Mouse (Mus musculus) MEL (cell line): ENCODE results near the gene Pxmp4. TPM values are rescaled to one million over a fixed set of nuclear protein-coding genes. Genes with fewer than 3 reads are reported as not detected.

Experiments
- DNase-seq: peaks from one replicate; pipeline ENCODE4 v3.0.0; 2011; ENCODE audit warnings: low read depth, low spot score
- H3K27ac ChIP-seq: 2 replicates; pipeline ENCODE4 v1.5.1; 2012; ENCODE audit warnings: low read depth, mild to moderate bottlenecking, control low read depth, low read length, moderate library complexity; ENCODE audit not compliant: control insufficient read depth
- H3K27me3 ChIP-seq, 2 experiments: fragments of 150-350 bp in 1 of 2; sonication (generic) in 1 of 2; 2 replicates each; pipeline ENCODE4 v1.6.1; 2012; ENCODE audit warnings: low read length in 2 of 2, mild to moderate bottlenecking in 2 of 2, improper control_type of control experiment in 1 of 2, moderate library complexity in 1 of 2; ENCODE audit not compliant: insufficient read depth in 2 of 2, control insufficient read depth in 1 of 2
- H3K36me3 ChIP-seq, 2 experiments: 2 replicates each; pipeline ENCODE4 v1.6.1; 2012 to 2014; ENCODE audit warnings: low read length in 2 of 2, improper control_type of control experiment in 1 of 2, inconsistent platforms in 1 of 2, mild to moderate bottlenecking in 1 of 2; ENCODE audit not compliant: insufficient read depth in 2 of 2, control insufficient read depth in 1 of 2
- H3K4me1 ChIP-seq, 2 experiments: fragments of 150-350 bp in 1 of 2; sonication (generic) in 1 of 2; 2 replicates each; pipeline ENCODE4 v1.6.1; 2012; ENCODE audit warnings: low read length in 2 of 2, improper control_type of control experiment in 1 of 2, mild to moderate bottlenecking in 1 of 2; ENCODE audit not compliant: insufficient read depth in 2 of 2, control insufficient read depth in 1 of 2
- H3K4me3 ChIP-seq, 2 experiments: fragments of 150-350 bp in 1 of 2; sonication (generic) in 1 of 2; 2 replicates each; pipeline ENCODE4 v1.5.1; 2012; ENCODE audit warnings: low read depth in 2 of 2, low read length in 2 of 2, mild to moderate bottlenecking in 2 of 2, moderate library complexity in 2 of 2, control low read depth in 1 of 2, improper control_type of control experiment in 1 of 2; ENCODE audit not compliant: control insufficient read depth in 1 of 2, insufficient read depth in 1 of 2
- H3K79me2 ChIP-seq: 2 replicates; pipeline ENCODE4 v1.6.1; 2012; ENCODE audit warnings: mild to moderate bottlenecking, low read length, moderate library complexity; ENCODE audit not compliant: control insufficient read depth, poor library complexity, insufficient read depth
- H3K9ac ChIP-seq: 2 replicates; pipeline ENCODE4 v1.6.1; 2012; ENCODE audit warnings: low read depth, mild to moderate bottlenecking, control low read depth, low read length, moderate library complexity; ENCODE audit not compliant: control insufficient read depth, poor library complexity, severe bottlenecking
- H3K9me3 ChIP-seq: fragments of 150-350 bp; sonication (generic); replicated peaks from 2 replicates; pipeline ENCODE4 v1.6.1; 2012; ENCODE audit warnings: mild to moderate bottlenecking, low read length, improper control_type of control experiment, moderate library complexity; ENCODE audit not compliant: insufficient read depth
- BHLHE40 ChIP-seq: IDR thresholded peaks from 2 replicates; pipeline ENCODE4 v1.6.1; 2012; ENCODE audit warnings: low read depth, mild to moderate bottlenecking, inconsistent platforms, low read length, improper control_type of control experiment, borderline replicate concordance
- CHD1 ChIP-seq: IDR thresholded peaks from 2 replicates; pipeline ENCODE4 v1.6.1; 2012; ENCODE audit warnings: low read depth, mild to moderate bottlenecking, inconsistent platforms, low read length, improper control_type of control experiment
- CHD2 ChIP-seq: IDR thresholded peaks from 2 replicates; pipeline ENCODE4 v1.6.1; 2011; ENCODE audit warnings: low read length, improper control_type of control experiment
- CTCF ChIP-seq, 3 experiments: IDR thresholded peaks in 2 of 3; conservative IDR thresholded peaks in 1 of 3; 2 replicates each; pipeline ENCODE4 v1.5.1; 2011 to 2012; ENCODE audit warnings: low read length in 3 of 3, low read depth in 2 of 3, mild to moderate bottlenecking in 2 of 3, improper control_type of control experiment in 1 of 3, inconsistent platforms in 1 of 3, mixed read lengths in 1 of 3, moderate library complexity in 1 of 3; ENCODE audit not compliant: control insufficient read depth in 1 of 3, insufficient read depth in 1 of 3, poor library complexity in 1 of 3, severe bottlenecking in 1 of 3
- ELF1 ChIP-seq: IDR thresholded peaks from 2 replicates; pipeline ENCODE4 v1.6.1; 2014; ENCODE audit warnings: low read depth, mild to moderate bottlenecking, inconsistent platforms, low read length, improper control_type of control experiment, moderate library complexity
- GABPA ChIP-seq: IDR thresholded peaks from 2 replicates; pipeline ENCODE4 v1.6.1; 2012; ENCODE audit warnings: low read depth, mild to moderate bottlenecking, inconsistent platforms, low read length, improper control_type of control experiment, moderate library complexity
- HCFC1 ChIP-seq: IDR thresholded peaks from 2 replicates; pipeline ENCODE4 v1.6.1; 2012; ENCODE audit warnings: low read depth, mild to moderate bottlenecking, inconsistent platforms, low read length, improper control_type of control experiment, moderate library complexity
- JUND ChIP-seq: IDR thresholded peaks from 2 replicates; pipeline ENCODE4 v1.6.1; 2011; ENCODE audit warnings: low read depth, mild to moderate bottlenecking, improper control_type of control experiment, low read length
- KAT2A ChIP-seq: conservative IDR thresholded peaks from 2 replicates; pipeline ENCODE4 v1.6.1; 2012; ENCODE audit warnings: low read depth, low read length, improper control_type of control experiment, inconsistent platforms
- MAFK ChIP-seq: IDR thresholded peaks from 2 replicates; pipeline ENCODE4 v1.6.1; 2011; ENCODE audit warnings: low read depth, mild to moderate bottlenecking, low read length, improper control_type of control experiment, borderline replicate concordance
- MAX ChIP-seq: IDR thresholded peaks from 2 replicates; pipeline ENCODE4 v1.6.1; 2011; ENCODE audit warnings: low read length, improper control_type of control experiment
- MXI1 ChIP-seq: IDR thresholded peaks from 2 replicates; pipeline ENCODE4 v1.6.1; 2011; ENCODE audit warnings: mild to moderate bottlenecking, low read depth, low read length, improper control_type of control experiment
- MYB ChIP-seq: IDR thresholded peaks from 2 replicates; pipeline ENCODE4 v1.6.1; 2011; ENCODE audit warnings: mild to moderate bottlenecking, low read depth, low read length, improper control_type of control experiment
- MYC ChIP-seq: IDR thresholded peaks from 2 replicates; pipeline ENCODE4 v1.6.1; 2011; ENCODE audit warnings: low read depth, mild to moderate bottlenecking, low read length, improper control_type of control experiment, moderate library complexity
- NELFE ChIP-seq: IDR thresholded peaks from 2 replicates; pipeline ENCODE4 v1.6.1; 2011; ENCODE audit warnings: low read depth, low read length, improper control_type of control experiment
- NRF1 ChIP-seq: IDR thresholded peaks from 2 replicates; pipeline ENCODE4 v1.6.1; 2014; ENCODE audit warnings: low read depth, mild to moderate bottlenecking, inconsistent platforms, low read length, improper control_type of control experiment, moderate library complexity; ENCODE audit not compliant: poor library complexity, insufficient read depth, severe bottlenecking
- POLR2A ChIP-seq, 2 experiments: IDR thresholded peaks; 2 replicates each; pipeline ENCODE4 v1.6.1; 2011 to 2012; ENCODE audit warnings: low read length in 2 of 2, mild to moderate bottlenecking in 2 of 2, control low read depth in 1 of 2, improper control_type of control experiment in 1 of 2, low read depth in 1 of 2, moderate library complexity in 1 of 2; ENCODE audit not compliant: control insufficient read depth in 1 of 2, insufficient read depth in 1 of 2, poor library complexity in 1 of 2
- POLR2AphosphoS2 ChIP-seq: IDR thresholded peaks from 2 replicates; pipeline ENCODE4 v1.6.1; 2011; ENCODE audit warnings: low read length, improper control_type of control experiment
- POLR2AphosphoS5 ChIP-seq: IDR thresholded peaks from 2 replicates; pipeline ENCODE4 v1.6.1; 2012; ENCODE audit warnings: low read depth, borderline replicate concordance, mild to moderate bottlenecking, inconsistent platforms, low read length, moderate library complexity, mixed read lengths
- RAD21 ChIP-seq: IDR thresholded peaks from 2 replicates; pipeline ENCODE4 v1.6.1; 2011; ENCODE audit warnings: mild to moderate bottlenecking, low read depth, low read length, improper control_type of control experiment
- RCOR1 ChIP-seq: IDR thresholded peaks from 2 replicates; pipeline ENCODE4 v1.6.1; 2012; ENCODE audit warnings: low read depth, mild to moderate bottlenecking, inconsistent platforms, low read length, improper control_type of control experiment
- SIN3A ChIP-seq: IDR thresholded peaks from 2 replicates; pipeline ENCODE4 v1.6.1; 2012; ENCODE audit warnings: low read length, improper control_type of control experiment, inconsistent platforms
- SMC3 ChIP-seq: IDR thresholded peaks from 2 replicates; pipeline ENCODE4 v1.6.1; 2011; ENCODE audit warnings: low read depth, low read length, improper control_type of control experiment
- TAL1 ChIP-seq: IDR thresholded peaks from 2 replicates; pipeline ENCODE4 v1.6.1; 2012; ENCODE audit warnings: mild to moderate bottlenecking, inconsistent platforms, low read length, moderate library complexity, mixed read lengths
- TBP ChIP-seq: IDR thresholded peaks from 2 replicates; pipeline ENCODE4 v1.8.0; 2011; ENCODE audit warnings: low read depth, low read length, improper control_type of control experiment
- TCF12 ChIP-seq: IDR thresholded peaks from 2 replicates; pipeline ENCODE4 v1.6.1; 2014; ENCODE audit warnings: low read depth, mild to moderate bottlenecking, inconsistent platforms, low read length, improper control_type of control experiment, moderate library complexity
- USF2 ChIP-seq, 2 experiments: IDR thresholded peaks; 2 replicates each; pipeline ENCODE4 v1.6.1; 2011 to 2012; ENCODE audit warnings: improper control_type of control experiment in 2 of 2, low read length in 2 of 2, borderline replicate concordance in 1 of 2, inconsistent platforms in 1 of 2, low read depth in 1 of 2, mild to moderate bottlenecking in 1 of 2; ENCODE audit not compliant: insufficient read depth in 1 of 2
- ZC3H11A ChIP-seq: IDR thresholded peaks from 2 replicates; pipeline ENCODE4 v1.6.1; 2012; ENCODE audit warnings: low read depth, mild to moderate bottlenecking, inconsistent platforms, low read length, improper control_type of control experiment
- ZKSCAN1 ChIP-seq: IDR thresholded peaks from 2 replicates; pipeline ENCODE4 v1.6.1; 2012; ENCODE audit warnings: low read depth, mild to moderate bottlenecking, inconsistent platforms, low read length, improper control_type of control experiment, moderate library complexity
- ZMIZ1 ChIP-seq: IDR thresholded peaks from 2 replicates; pipeline ENCODE4 v1.6.1; 2012; ENCODE audit warnings: low read depth, mild to moderate bottlenecking, inconsistent platforms, low read length, improper control_type of control experiment, moderate library complexity
- ZNF384 ChIP-seq: IDR thresholded peaks from 2 replicates; pipeline ENCODE4 v1.6.1; 2012; ENCODE audit warnings: low read depth, mild to moderate bottlenecking, inconsistent platforms, low read length, improper control_type of control experiment
- polyA plus RNA-seq, 2 experiments: library from polyadenylated mRNA; stranded (reverse) in 1 of 2; unstranded in 1 of 2; fragments of >175 nt in 1 of 2; fragments of >200 nt in 1 of 2; gene quantifications; 2 replicates each; pipeline versions ENCODE4 v1.2.1 to v1.2.4; 2012; ENCODE audit warnings: low replicate concordance in 2 of 2, low read depth in 1 of 2; ENCODE audit not compliant: insufficient read length in 2 of 2, insufficient read depth in 1 of 2, missing spikeins in 1 of 2
- total RNA-seq: library from RNA; depleted of rRNA; stranded (reverse); fragments of 300-350 nt; gene quantifications from 2 replicates; pipeline ENCODE4 v1.2.3, GENCODE M21; 2012

Pxmp4 gene
- total and polyA plus RNA-seq, 3 experiments, result 5.9 to 12.2 TPM; not detected in 1

GRCm38 (mm10) chr2:154539720-154540119 is 63.8 kb downstream of the Pxmp4 start:
- no peak overlapping the region for H3K9ac ChIP-seq
- H3K4me3 ChIP-seq, result no peak overlapping the region
- TF ChIP-seq MYB (no peak), RCOR1 (no peak), ZKSCAN1 (no peak), ELF1 (no peak), CTCF (IDR thresholded peaks at IDR 0.05 in 2 of 3, conservative IDR thresholded peaks at IDR 0.05 in 1 of 3; ENCODE audit: control insufficient read depth in 1 of 3, insufficient read depth in 1 of 3, low read depth in 2 of 3, low read length in 3 of 3, poor library complexity in 1 of 3, severe bottlenecking in 1 of 3) (peak in 2 of 3 experiments; percentile 23 to 62; a peak in 4 of 6 replicates), ZMIZ1 (no peak), ZC3H11A (peak; percentile 19; the same call in 1 of the 2 replicates), NELFE (no peak), CHD1 (no peak), CHD2 (no peak), TBP (no peak), RAD21 (peak; percentile 57), SMC3 (peak; percentile 65), POLR2AphosphoS5 (no peak), MYC (no peak), TAL1 (no peak), MAFK (no peak), POLR2AphosphoS2 (no peak), NRF1 (no peak), JUND (no peak)
- TF ChIP-seq, all 39 proteins: peak for 4
- H3K36me3 ChIP-seq, result peaks cover 7 to 9% of the 10 kb centered on the region in 2 experiments
- H3K4me1 ChIP-seq, result peaks cover 5 to 10% of the 10 kb centered on the region in 2 experiments; a peak in 3 of 4 replicates
- H3K27me3 ChIP-seq, result no peaks in the 10 kb centered on the region
- no peak overlapping the region for H3K27ac ChIP-seq
- DNase-seq, result peak; percentile 50
- no peaks in the 10 kb centered on the region for H3K9me3 ChIP-seq
- H3K79me2 ChIP-seq, result no peaks in the 10 kb centered on the region

DNA sequence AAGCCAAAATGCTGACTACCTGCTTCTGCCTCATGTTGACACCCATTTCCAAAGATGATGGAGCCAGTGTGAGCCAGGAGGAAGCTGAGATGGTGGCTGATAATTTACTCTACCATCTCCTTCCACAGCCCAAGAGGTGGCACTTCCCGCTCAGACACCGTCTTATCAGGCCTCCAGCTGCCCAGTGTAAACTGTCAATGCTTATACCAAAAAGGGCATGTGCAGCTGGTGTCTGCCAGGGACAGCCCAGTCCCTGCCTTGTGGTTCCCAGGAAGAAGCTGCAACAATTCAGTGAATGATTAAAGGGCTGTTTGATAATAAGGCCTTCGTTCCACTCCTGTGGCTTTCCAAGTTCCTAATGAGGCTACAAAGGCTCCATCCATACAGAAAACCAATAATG is 64.8 kb downstream of the Pxmp4 start:
- Histone ChIP-seq H3K79me2 (no peaks in the 10 kb centered on the region), H3K4me1 (peaks cover 5 to 10% of the 10 kb centered on the region in 2 experiments; a peak in 3 of 4 replicates), H3K27ac (no peak overlapping the region), H3K27me3 (no peaks in the 10 kb centered on the region), H3K9me3 (no peaks in the 10 kb centered on the region), H3K36me3 (peaks cover 11 to 15% of the 10 kb centered on the region in 2 experiments), H3K9ac (no peak overlapping the region), H3K4me3 (no peak overlapping the region)
- peak; percentile 34 for DNase-seq
- TF ChIP-seq TCF12, result 0 out of 2 replicates have a peak, but pooled peaks have one; percentile 24
- peak; percentile 33 for TF ChIP-seq SIN3A
- TF ChIP-seq NELFE, result no peak
- TF ChIP-seq MYB, result no peak; the same call in 1 of the 2 replicates
- 0 out of 4 replicates have a peak, but pooled peaks of 1 of the 2 experiments have one; percentile 24 for TF ChIP-seq POLR2A (IDR thresholded peaks at IDR 0.05; ENCODE audit: control insufficient read depth in 1 of 2, insufficient read depth in 1 of 2, low read depth in 1 of 2, low read length in 2 of 2, poor library complexity in 1 of 2)
- TF ChIP-seq NRF1, result no peak
- TF ChIP-seq BHLHE40, result no peak
- no peak for TF ChIP-seq ZKSCAN1
- no peak for TF ChIP-seq MAFK
- no peak for TF ChIP-seq ZMIZ1
- TF ChIP-seq RCOR1, result no peak
- TF ChIP-seq USF2 (IDR thresholded peaks at IDR 0.05; ENCODE audit: borderline replicate concordance in 1 of 2, insufficient read depth in 1 of 2, low read depth in 1 of 2, low read length in 2 of 2), result no peak
- peak; percentile 66; the same call in 1 of the 2 replicates for TF ChIP-seq MXI1
- no peak for TF ChIP-seq MAX
- no peak for TF ChIP-seq SMC3
- no peak for TF ChIP-seq HCFC1
- TF ChIP-seq GABPA, result no peak
- TF ChIP-seq MYC, result no peak
- no peak for TF ChIP-seq KAT2A
- no peak for TF ChIP-seq ZNF384
